Mouse (Mus musculus) ZHBTc4 (cell line): ENCODE measurements around the gene Capn9.
A peak's percentile ranks its signal among the peaks of the same experiment; 100 is the strongest.

Experiments
- DNase-seq: peaks from one replicate; pipeline ENCODE4 v3.0.0-alpha.2; 2011; ENCODE audit warnings: low read depth, low spot score

Gene Capn9

DNA sequence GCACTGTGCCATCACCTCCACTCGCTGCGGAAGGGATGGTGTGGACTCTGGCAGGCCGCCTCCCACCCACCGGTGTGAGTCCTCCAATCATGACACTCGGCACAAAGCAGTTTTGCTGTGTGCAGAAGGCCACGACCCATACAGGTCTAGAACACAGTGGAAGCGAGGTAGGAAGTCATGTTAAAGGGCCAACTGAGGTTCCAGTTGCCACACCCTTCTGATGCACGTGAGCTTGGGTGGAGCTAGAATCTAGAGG, 59.3 kb downstream of the Capn9 start:
- DNase-seq: peak; percentile 18

DNA sequence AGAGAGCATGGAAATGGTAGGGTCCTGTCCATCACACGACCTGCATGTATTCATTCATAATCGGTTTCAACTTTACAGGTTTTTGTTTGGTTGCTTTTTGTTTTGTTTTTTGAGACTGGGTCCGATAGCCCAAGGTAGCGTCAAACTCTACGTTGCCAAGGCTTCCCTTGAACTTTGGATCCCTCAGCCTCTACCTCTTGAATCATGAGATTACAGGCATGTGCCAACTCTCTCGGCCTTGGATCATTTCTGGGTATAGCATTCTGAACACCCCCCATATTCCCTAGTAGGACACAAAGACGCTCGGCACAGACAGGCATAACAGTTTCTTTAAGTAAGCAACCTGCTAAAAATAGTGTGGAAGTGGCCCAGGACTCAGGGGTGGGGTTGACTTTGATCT, 65.7 kb downstream of the Capn9 start:
- no peak for DNase-seq

DNA sequence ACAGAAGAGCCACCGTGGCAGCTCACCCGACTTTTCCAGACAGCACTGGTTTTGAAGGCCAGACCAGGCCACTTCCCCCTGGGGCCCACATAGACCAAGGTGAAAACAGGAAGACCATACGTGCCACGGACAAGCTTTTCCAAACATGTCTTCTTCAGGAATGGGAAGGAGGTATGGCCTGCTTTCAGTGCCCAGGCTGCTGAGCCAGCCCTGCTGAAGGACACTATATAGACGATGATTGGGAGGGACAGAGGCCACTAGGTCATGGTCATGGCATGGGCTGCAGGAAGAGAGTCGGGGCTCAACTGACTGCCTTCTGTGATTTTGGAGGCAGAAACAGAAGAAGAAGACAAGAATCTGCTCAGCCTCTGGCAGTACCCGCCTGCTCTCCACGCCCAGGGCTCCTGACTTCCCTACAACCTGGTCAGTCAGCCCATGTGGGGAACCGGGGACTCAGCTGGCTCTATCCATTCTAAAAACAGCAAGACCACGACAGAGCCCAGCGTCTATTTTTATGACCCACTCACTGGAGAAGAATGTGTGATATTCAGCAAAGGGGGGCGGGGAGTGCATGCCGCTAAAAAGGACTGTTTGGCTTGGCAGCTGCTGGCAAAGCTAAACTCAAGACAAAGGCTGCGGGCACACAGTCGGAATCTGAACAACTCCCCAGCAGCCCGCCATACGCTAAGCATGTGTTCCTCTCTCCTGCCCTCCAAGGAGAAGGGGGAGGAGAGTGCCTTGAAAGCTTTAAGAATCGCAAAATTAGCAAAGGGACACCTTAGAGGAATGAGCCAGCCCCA, 67.8 kb downstream of the Capn9 start:
- peak; percentile 5 for DNase-seq

DNA sequence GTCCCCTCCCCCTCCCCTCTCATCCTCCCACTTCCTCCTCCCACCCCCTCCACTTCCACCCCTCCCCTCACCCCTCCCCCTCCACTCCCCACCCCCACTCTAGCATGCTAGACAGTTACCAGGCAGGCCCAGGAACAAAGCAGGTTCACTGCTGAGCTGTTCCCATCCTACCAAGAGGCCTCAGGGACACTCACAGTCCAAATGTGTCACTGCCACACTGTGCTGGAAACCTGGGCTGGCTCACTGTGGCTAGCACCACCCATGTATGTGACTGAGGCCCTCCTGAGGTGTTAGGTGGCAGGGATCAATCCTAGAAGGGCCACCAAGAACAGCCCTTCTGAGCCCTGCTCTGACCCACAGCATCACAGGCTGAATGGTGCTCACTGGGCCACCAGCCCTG, 72.4 kb downstream of the Capn9 start:
- DNase-seq: no peak

DNA sequence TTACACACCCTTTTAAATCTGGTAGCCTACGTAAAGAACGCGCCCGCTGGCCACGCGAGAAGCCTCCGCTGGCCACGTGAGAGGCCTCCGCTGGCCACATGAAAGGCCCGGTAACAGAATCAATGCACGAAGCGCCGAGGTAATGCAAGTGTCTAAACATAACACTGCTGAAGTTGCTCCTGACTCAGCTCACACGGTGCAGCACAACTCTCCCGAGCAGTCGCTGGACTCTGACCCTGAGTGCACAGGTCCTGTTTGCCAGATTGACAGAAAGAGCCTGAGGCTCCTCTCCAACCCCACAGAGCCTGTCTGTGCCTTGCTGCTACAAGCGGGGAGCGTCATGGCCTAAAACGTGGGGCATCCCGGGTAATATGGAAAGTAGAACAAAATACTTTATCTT, 75.9 kb downstream of the Capn9 start:
- no peak for DNase-seq

DNA sequence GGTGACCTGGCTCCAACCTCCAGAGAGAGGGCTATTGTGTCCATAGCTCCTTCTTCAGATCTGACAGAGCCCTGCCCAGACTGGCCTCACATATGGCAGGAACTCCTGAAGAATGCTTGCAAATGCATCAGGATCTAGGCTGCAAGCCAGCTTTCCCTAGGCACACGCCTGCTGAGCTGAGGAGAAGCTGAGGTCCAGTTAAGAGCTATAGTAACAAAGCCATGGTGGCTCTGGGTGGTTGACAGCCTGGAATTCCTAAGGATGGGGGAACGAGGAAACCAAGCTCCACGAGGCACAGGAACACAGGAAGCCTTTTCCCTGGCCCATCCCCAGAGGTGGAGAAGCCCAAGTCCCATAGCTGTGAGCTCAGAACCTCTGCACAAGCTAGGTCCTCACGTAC, 76.6 kb downstream of the Capn9 start:
- peak; percentile 46 for DNase-seq

DNA sequence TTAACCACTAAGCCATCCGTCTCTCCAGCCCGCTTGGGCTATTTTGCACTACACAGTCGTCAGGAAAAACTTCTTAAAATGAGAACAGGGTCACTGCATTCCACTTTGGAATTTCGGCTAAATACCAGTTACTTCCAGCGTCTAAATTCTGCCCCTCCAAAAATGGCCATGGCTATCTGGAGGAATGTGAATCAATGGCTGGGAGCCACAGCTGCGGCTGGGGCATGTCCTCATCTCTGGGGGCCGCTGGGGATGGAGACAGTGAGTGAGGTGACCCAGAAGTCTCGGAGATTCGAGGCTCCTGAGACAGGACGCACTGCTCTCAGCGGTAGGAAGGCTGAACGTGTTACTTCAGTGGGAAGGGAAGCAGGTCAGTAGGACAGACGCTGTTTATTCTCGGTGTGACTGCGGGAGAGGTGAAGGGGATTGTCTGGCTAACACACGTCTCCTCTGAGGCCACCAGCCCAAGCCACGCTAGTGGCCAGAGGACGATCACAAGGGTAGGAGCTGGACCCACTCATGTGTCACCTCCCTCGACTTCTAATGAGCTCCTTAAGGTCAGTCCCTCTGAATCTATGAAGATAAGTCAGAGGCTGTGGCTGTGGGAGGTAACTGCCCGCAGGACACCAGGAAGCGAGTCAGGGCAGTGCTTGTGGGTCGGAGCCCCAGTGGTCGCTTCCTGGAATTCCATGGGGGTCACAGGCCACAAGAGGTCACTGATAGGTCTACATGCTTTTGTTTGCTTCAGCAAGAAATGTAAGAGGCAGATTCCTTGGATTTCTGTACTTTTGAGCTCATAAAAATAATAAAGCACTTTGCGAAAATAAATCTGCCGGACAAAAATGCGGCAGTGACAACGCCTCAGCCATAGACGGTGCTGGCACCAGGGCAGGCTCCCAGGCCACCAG, 77.9 kb downstream of the Capn9 start:
- DNase-seq: no peak

DNA sequence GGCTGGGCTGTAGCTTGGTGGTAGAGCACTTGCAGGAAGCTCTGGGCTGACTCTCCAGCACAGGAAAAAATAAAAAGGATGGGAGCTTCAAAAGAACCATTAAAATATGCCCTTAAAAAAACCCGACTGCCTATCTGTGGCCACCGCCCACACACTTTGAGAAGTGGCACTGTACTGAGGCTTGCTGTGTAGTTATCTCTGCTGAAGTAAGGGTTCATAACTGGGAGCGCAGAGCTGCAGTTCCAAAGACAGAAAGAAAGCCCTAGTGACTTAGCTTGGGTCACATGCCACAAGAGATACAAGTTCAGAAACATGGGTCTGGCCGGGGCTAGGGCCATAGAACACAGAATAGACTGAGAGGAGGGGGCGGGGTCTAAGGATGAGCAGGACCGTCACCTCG, 82.0 kb downstream of the Capn9 start:
- no peak for DNase-seq

DNA sequence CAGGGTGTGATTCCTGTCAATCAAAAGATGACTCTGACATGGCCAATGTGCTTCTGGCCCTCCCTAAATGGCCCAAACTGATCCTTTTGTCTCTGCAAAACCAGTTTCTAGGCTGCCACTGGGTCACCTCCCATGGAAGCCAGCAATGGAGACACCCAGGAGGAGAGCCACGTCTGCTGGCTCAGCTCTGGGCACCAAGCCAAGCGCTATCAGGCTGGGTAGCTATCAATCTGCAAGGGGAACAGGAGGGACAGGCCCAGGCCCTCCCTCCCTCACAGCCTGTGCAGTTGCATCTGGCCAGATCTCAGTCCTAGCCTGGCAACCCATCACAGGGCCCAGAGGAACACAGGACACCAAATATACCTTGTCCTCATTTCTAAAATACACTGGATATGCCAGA, 82.5 kb downstream of the Capn9 start:
- DNase-seq: no peak

DNA sequence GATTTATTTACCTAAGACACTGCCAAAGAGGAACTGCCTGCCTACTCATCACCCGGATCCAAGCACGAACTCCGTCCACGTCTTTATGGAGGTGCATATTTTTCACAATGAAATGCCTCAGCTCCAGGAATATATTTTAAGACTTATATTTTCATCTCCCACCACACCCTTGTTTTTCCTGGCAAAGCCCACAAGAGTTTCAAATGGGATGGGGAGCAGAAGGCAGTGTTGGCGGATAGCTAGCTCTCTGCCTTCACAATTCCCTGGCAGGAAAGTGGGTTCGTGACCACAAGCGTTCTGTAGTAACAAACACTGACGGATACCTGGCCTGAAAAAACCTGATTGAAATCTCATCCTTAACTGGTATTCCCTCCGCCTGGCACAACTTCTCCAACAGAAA, 85.9 kb downstream of the Capn9 start:
- no peak for DNase-seq

DNA sequence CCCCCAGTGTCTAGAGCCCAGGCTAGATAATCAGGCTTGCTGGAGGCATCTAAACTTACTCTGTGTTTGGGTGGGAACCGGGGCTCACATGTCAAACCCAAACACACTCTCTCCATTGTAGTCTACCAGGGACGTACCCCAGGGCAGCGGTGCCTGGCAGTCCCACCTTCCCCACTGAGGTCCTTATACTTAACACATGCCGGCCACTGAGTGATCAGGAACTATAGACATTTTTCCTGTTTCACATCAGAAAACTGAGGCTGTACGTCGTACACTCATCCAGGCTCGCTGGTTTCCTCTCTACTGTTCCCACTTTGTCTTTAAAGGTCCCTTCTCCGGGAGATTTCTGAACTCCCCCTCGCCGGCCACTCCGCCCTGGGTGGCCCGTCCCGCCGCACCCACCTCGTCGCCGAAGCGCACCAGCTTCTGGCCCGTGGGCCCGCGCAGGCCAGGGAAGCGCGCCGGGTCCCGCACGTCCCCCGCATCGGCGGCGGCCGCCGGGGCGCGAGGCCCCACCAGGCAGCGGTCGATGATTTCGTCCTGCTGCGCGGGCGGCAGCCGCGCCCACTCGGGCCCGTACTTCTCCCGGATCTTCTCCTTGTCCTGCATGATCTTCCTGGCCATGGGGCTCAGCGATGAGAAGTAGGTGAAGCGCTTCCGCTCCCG, 86.7 kb downstream of the Capn9 start:
- peak; percentile 52 for DNase-seq

DNA sequence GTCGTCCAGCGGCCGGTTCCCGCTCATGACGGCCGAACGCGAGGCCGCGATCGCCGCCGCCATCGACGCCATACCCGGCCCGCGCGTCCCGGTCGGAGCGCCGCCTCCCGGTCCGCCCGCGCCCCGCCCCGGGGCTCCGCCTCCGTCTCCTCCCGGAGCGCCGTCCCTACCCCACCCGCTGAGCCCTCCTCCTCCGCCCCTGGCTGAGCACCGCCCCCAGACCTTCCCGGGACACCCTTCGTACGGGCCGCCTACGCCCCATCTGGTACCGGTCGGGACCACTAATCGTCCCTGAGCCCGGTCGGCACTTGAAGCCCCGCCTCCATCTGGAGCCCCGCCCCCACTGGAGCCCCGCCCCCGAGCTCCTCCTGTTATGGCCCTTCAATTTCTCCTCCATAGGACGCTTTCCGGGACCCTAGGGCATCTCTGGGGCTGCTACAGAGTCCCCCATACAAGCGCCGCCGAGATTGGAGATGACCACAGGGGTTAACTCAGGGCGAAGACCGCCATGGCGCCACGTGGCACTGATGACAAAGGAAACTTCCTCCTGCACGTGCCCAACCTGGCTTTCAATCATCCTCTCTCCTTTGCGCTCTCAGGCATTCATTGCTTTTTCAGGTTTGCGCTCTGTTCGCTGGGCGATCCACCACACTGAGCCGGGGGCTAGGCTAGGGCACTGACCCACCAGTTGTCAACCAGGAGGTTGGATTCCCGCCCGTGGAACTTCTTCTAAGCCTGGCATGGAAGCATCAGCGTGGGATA, 87.4 kb downstream of the Capn9 start, which contains the start of gene 2310022B05Rik:
TSS of gene 2310022B05Rik (minus strand) at position 258 of the 762 bp plus-strand sequence.
- DNase-seq: peak; percentile 82

DNA sequence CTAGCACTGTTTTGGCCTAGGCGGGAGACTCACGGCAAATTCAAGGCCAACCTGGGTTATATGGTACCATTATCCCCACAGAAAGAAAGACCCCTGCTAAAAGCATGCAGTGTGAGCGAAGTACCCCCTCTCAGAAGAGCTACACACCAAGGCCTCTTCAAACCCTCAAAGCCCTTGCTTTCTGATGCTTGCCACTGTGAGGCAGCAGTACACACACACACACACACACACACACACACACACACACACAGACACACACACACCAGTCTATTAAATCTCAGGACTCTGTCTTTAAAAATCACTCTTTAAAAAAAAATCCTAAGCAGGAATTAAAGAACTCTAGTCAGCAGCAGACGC, 87.9 kb downstream of the Capn9 start:
- no peak for DNase-seq

DNA sequence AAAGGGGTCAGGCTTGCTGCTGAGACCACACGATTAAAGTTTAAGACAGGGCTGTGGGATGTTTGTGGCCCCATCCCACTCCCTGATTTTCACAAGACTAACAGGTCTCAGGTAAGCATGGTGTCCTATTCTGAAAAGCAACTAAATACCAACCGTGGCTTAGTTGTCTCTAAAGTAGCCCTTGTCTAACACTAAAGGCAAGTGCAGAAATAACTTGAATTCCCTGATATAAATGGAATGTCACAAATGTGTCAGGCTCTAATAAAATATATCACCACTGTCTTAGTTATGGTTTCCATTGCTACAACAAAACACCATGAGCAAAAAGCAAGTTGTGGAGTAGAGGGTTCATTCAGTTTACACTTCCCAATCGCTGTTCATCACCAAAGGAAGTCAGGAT, 88.5 kb downstream of the Capn9 start:
- DNase-seq: no peak
